Mouse (Mus musculus) brain, embryonic 14.5 days (tissue): ENCODE measurements around the gene Lrrc61. TPM values are rescaled to one million over a fixed set of nuclear protein-coding genes. Genes with fewer than 3 reads are reported as not detected.

Source experiments
- DNase-seq: peaks from one replicate; pipeline ENCODE4 v3.0.0-alpha.2; 2011; ENCODE audit warnings: low read depth
- CTCF ChIP-seq: fragments of 200-500 bp; IDR thresholded peaks from 2 replicates; pipeline ENCODE4 v1.5.1; 2012; ENCODE audit warnings: inconsistent platforms, mild to moderate bottlenecking, moderate library complexity, borderline replicate concordance; ENCODE audit not compliant: insufficient read depth, insufficient read length; ENCODE audit errors: extremely low read depth
- POLR2A ChIP-seq: fragments of 200-500 bp; IDR thresholded peaks from 2 replicates; pipeline ENCODE4 v1.6.1; 2012; ENCODE audit warnings: mild to moderate bottlenecking, inconsistent platforms, borderline replicate concordance; ENCODE audit not compliant: poor library complexity, insufficient read depth, insufficient read length, severe bottlenecking; ENCODE audit errors: extremely low read depth
- polyA plus RNA-seq: library from polyadenylated mRNA; depleted of rRNA; stranded (reverse); fragments of >200 nt; gene quantifications from 2 replicates; pipeline ENCODE4 v1.2.3, GENCODE M21; 2012

Gene Lrrc61
- polyA plus RNA-seq, 1 experiment: 35.6 TPM

DNA sequence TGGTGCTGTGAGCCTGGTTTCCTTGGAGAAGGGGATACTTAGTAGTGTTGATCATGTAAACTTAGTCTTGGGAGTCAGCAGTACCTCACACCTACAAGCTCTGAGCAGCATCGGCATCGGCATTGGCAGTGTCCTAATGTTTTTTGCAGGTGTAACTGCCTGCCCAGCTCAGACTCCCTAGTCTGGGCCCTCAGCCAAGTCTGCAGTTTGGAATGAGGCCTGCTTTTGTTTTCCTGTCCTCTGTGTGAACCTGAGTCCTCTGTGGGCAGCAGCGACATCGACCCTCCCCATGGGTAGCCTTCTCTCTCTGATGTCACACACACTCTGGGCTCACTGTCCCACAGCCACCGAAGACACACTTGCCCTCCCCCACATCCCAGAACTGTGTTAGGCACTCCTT lies 11.7 kb downstream of the Lrrc61 start:
- DNase-seq: peak; percentile 47
- TF ChIP-seq CTCF: no peak
- no peak for TF ChIP-seq POLR2A

DNA sequence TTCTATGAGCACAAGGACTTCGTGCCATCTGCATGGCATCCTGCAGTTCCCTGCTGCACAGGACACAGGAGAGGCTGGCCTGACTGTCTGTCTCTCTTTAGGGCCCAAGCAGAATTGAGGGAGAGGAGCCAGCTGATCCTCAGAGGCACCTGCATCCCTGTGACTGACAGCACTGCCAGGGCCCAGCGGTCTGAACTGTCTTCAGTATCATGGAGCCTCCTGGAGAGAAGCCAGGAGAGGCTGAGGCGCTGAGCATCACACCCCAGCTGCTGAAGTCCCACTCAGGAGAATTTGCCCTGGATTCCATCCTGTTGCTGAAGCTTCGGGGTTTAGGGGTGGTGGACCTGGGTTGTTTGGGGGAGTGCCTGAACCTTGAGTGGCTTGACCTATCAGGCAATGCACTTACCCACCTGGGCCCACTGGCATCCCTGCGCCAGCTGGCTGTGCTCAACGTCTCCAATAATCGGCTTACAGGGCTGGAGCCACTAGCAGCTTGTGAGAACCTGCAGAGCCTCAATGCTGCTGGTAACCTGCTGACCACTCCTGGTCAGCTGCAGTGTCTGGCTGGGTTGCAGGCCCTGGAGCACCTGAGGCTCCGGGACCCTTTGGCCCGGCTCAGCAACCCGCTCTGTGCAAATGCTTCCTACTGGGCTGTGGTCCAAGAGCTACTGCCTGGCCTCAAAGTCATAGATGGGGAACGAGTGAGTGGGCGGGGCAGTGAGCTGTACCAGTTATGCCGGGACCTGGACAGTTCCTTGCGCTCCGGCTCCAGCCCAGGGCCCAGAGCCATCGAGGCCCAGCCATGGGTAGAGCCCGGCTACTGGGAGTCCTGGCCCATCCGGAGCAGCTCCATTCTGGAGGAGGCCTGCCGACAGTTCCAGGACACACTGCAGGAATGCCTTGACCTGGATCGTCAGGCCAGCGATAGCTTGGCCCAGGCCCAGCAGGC lies 13.7 kb downstream of the Lrrc61 start:
- peak; percentile 49 for DNase-seq
- no peak for TF ChIP-seq CTCF
- TF ChIP-seq POLR2A: no peak

DNA sequence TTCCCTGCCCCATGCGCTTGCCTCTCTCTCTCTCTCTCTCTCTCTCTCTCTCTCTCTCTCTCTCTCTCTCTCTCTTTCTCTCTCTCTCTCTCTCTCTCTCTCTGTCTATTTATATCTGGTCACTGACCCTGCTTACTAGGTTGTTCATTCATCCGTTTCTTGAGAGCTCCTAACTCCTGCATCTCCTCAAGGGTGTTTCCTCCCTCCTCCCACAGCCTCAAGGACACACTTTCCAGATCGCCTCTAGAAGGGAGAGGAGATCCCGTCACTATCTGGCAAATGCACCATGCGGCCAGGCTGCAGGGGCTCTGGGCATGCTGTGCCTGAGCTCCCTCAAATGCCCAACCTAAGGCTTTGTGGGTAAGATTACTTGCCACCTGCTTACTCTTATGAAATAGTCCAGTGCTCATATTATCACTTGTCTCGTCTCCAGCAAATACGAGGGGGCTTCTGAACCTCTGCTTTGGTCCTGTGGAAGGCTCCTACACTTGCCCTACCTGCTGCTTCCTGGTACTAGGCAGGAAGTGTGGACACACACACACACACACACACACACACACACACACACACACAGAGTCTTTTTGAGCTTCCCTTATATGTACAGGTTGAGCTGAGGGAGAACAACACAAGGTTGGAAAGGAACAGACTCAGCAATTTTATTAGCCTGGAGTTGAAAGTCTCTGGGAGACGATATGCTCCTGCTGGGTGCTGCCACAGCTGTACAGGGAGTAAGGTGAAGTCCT lies 14.6 kb downstream of the Lrrc61 start:
- TF ChIP-seq POLR2A (no peak), CTCF (no peak)
- DNase-seq: no peak

DNA sequence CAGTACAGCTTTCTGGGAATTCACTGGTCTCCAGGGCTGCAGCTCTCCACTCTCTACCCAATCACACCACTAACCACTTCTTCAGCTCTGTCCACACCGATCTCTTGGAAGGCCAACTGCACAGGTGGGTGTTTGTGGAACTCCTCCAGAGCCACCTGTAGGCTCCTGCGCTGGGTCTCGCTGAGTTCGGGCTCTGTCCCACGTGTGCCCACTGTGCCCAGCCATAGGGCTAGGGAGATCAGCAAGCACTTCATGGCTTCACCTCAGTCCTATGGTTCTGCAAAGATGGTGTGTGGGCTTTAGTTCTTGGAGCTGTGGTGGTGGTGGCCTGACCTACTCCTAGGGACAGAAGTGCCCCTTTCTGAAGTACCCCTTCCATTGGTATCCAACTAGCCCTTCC lies 17.4 kb downstream of the Lrrc61 start:
- no peak for TF ChIP-seq CTCF
- TF ChIP-seq POLR2A: no peak
- no peak for DNase-seq

DNA sequence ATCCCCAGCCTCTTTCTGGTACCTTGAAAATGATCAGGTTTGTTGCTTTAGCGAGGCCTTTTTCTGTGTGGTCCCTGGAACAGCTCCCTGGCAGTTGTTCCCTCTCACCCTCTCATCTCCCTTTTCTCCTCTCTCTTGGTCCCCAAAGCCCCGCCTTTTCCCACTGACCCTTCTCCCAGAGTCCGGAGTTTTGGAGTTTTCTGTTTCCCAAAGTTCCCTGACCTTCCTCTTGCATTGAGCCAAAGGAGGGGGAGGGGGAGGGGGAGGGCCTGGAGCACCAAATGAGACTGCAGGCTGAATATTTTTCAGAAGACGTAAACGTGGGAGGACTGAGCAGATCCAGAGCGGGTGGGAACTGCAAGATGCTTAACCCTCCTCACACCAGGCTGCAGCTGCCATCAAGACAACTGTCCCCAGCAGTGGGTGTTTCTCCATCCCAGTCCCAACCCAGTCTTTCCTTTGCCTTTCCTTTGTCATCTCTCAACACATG lies 18.0 kb downstream of the Lrrc61 start, which contains the start of gene Rarres2:
Gene Rarres2, minus strand, starts transcription at position 218 of the 490 bp plus-strand sequence.
- peak; percentile 18 for DNase-seq
- TF ChIP-seq CTCF (no peak), POLR2A (no peak)

DNA sequence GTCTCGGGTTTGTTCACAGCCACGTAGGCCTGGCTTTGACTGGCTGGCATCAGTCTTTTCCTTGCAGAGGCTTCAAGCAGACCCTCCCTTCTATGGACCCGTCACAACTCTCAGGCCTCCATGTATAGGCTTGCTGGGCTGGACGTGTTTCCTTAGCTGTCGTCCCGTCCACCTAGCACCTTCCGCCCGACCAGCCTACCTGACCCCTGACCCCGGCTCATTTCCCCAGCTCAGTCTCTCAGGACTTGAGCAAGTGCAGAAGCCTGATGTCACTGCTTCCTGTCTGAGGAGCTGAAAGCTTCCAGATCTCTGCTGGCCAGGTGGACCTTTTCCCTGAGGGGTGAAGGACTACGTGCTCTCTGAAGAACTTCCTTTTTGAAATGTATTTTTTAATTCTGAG lies 18.7 kb downstream of the Lrrc61 start:
- no peak for TF ChIP-seq CTCF
- no peak for TF ChIP-seq POLR2A
- no peak for DNase-seq

- TF ChIP-seq POLR2A (no peak), CTCF (no peak)
- no peak for DNase-seq
Measured at GRCm38 (mm10) chr6:48573981-48574380, 19.4 kb downstream of the Lrrc61 start.

DNA sequence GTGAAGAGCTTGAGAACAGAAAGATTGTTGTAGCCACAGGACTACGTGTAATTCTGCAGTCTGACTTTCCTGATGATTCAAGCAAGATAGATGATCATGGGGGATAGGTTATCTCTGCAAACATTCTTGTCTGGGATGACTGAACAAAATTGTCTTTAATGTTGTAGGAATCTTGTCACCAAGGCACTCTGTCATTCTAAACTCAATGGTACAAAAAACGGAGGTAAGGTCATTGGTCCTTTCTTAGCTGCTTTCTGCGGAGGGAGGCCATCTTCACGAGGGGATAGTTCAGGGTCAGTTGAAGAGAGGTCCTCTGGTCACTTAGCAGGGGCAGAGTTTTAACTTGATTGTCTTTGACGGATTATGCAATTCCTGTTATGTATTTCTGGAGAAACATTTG lies 24.1 kb downstream of the Lrrc61 start:
- no peak for TF ChIP-seq POLR2A
- no peak for TF ChIP-seq CTCF
- no peak for DNase-seq

- TF ChIP-seq POLR2A (no peak), CTCF (no peak)
- DNase-seq: no peak
Measured at GRCm38 (mm10) chr6:48579215-48579648, 24.6 kb downstream of the Lrrc61 start.

GRCm38 (mm10) chr6:48581257-48581656 lies 26.7 kb downstream of the Lrrc61 start:
- TF ChIP-seq CTCF (no peak), POLR2A (no peak)

GRCm38 (mm10) chr6:48582037-48582436 lies 27.4 kb downstream of the Lrrc61 start:
- DNase-seq: peak; percentile 77
- TF ChIP-seq POLR2A: no peak
- peak; percentile 19; the same call in 1 of the 2 replicates for TF ChIP-seq CTCF

More at GRCm38 (mm10) chr6:48581257-48581656, 26.7 kb downstream of the Lrrc61 start:
- DNase-seq: no peak

DNA sequence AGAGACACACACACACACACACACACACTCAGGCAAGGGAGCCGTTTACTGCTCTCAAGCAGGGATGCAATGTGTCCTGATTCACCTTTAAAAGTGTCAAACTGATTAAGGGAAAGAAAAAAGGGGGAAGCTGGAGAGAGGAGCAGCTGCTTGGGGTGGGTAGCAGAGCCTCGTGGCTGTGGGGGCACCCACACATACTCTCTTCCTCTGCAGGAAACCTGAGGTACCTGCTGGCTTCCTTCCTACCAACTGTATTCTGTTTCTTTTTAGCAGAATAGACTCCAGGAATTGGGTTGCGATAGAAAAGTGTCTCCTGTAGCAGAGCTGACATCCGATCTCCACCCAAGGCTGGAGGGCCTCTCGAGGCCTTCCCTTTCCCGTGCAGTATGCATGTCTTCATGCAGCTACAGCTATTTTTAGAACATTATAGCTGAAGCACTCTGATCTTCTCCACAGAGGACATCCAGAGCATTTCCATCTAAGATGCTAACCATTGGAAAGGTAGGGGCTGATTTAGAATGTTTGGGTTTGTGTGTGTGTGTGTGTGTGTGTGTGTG lies 34.7 kb downstream of the Lrrc61 start, which contains the start of gene Gm45021:
Gene Gm45021, plus strand, starts transcription at position 417 of the 557 bp plus-strand sequence.
- no peak for TF ChIP-seq CTCF
- DNase-seq: no peak
